Mouse (Mus musculus) R1 (cell line): ENCODE results near the gene Ttc7.
A peak's percentile ranks its signal among the peaks of the same experiment; 100 is the strongest.

Experiments
- DNase-seq: peaks from one replicate; pipeline ENCODE4 v3.0.0-alpha.2; 2018; ENCODE audit warnings: low read depth, low spot score

Gene Ttc7

DNA sequence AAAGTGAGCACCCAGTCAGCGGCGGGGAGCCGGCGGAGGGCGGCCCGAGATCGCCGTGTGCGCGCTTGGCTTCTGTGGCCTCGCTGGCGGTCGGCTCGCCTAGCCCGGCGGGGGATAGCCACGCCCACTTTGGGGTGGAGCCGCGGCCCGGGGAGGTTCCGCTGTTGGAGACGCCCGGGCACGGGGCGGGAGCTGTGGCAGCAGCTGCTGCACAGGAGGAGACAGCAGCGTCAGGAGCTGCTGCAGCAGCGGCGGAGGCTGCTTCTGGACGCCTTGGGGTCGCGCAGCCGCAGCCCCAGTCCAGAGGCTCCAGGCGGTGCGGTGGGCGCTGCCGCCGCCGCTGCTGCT lies at the start of gene Ttc7:
TSS of gene Ttc7 (plus strand) at position 181 of the 348 bp plus-strand sequence.
- DNase-seq, result peak; percentile 92

DNA sequence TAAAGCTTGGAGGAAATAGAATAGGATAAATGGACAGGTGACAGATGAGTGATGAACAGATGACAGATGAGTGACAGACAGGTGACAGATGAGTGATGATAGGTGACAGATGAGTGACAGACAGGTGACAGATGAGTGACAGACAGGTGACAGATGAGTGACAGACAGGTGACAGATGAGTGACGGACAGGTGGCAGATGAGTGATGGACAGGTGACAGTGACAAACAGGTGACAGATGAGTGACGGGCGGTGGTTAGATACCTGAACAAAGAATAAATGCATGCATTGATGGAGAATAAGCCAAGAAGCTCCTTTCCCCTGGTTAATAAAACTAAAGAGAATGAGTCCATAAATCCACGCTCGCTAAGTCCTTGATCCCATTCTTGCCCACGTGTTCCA lies 47.7 kb upstream of the Ttc7 start:
- DNase-seq, result no peak

DNA sequence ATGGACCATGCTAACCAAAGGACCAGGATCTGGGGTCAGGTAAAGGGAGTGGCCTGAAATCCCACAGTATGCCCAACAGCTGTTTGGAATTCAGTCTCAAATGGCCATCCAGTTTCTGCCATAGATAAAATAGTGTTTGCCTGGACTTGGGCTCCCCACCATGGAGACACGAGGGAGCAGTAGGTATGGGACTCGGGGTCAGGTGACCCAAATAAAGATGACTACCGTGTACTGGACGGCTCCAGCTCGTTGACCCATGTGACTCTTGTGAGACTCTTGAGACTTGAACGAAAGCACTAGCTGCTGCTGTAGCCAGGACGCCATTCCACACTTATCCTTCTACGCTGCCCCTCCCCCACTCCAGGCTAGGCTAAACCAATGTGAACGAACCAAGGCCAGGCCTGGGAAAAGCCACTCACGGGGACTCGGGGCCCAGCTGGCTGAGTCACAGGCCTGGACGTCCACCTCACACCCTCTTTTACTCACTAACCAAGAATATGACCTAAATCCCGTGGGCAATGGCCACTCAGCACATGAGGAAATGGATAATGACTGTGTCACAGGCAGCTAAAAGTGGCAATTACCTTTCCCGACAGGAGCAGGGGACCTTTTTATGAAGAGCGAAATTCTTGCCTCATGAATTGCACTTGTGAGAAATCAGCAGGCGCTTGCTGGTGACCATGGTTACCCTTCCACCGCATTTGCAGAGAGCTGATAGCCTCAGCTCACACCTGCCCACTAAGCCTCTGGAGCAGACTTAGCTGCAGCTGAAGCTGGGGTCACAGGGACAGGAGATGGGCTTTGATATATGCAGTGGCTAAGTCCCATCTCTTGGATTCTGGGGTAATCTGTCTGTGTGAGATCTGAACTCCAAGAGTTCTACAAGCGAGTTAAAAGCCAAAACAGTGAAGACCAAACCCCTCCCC lies 45.7 kb upstream of the Ttc7 start:
- DNase-seq, result no peak

DNA sequence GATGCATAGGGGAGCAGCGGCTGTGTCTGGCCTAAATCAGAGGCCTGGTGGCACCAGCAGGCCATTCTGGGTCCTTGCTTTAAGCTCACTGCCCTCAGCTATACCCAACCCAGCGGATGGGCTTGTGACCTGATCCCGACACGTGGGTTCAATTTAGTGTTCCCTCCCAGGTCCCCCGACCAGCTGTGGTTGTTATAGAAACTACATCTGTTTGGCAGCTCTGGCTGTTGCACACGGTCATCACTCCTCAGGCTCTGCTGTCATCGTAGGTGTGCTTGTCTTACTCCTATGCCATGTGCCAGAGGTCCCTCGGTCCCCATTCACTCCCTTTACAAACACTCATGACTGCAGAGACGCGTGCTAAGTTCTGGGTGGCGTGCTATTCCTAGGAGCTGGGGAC lies 44.9 kb upstream of the Ttc7 start:
- no peak for DNase-seq

DNA sequence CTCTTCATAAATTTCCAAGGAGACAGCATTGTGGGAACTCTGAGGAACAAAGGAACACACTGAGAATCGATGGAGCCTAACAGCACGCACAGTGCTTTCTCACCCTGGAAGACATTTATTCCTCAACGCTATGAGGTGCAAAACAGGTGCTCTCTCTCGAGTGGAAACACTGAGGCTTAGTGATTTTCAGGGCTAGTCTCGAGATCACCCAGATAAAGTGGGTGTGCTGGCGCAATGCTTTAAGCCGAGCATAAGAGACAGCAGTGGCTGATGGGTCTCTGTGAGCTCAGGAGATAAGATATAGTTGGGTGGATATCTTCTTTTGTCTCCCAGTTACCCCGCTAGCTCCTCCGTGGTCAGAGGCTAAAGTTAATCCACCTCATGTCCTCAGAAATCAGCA lies 36.6 kb upstream of the Ttc7 start:
- DNase-seq, result no peak

DNA sequence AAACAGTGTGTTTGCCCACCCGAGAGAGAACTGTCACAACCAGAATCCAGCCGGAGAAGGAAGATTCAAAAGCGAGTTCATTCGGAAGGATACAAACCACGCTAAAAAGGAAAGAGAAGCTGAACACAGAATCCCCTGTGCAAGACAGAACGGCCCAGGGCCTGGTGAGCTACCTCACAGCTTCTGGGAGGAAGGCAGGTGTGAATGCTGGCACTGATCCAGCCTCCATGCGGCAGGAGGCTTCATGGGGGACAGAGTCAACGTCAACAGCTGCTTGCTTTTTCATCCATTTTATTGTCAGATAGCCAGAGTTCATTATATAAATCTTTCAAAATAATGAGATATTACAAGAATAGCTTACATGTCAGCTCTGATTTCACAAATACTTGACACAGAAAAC lies 28.3 kb upstream of the Ttc7 start:
- DNase-seq, result no peak

DNA sequence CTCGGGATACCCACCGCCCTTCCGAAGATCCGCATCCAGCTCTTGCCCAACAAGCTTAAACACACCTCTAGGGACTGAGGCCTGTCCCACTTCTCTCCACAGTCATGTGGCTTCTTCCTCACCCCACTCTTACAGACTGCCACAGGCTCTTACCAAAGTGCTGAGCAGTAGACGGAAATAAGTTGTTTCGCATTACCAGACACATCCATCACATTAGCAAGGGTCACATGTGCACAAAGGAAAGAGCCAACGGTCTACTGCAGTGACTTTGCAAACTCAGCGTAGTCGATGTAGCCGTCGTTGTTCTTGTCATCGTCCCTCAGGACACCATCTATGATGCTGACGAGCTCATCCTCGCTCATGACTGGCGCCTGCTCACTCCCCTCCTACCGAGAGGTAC lies 27.0 kb upstream of the Ttc7 start:
- DNase-seq, result no peak

DNA sequence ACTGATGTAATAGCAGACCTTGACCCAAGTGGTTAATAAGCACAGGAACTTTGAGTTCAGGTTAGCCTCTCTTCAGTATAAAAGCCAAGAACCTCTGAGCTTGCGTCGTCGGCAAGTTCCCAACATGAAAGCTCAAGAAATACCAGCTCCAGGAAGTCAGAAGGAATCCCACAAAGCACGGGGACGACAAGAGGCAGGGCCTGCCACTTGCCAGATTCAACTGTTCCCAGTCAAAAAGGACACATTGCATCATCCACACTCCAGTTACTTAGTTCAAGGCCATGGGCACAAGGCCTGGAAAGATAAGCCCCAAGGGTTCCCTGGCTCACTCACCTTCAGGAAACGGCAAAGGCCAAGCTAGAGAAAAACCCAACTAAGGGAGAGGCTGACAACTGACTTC lies 19.3 kb upstream of the Ttc7 start:
- no peak for DNase-seq

DNA sequence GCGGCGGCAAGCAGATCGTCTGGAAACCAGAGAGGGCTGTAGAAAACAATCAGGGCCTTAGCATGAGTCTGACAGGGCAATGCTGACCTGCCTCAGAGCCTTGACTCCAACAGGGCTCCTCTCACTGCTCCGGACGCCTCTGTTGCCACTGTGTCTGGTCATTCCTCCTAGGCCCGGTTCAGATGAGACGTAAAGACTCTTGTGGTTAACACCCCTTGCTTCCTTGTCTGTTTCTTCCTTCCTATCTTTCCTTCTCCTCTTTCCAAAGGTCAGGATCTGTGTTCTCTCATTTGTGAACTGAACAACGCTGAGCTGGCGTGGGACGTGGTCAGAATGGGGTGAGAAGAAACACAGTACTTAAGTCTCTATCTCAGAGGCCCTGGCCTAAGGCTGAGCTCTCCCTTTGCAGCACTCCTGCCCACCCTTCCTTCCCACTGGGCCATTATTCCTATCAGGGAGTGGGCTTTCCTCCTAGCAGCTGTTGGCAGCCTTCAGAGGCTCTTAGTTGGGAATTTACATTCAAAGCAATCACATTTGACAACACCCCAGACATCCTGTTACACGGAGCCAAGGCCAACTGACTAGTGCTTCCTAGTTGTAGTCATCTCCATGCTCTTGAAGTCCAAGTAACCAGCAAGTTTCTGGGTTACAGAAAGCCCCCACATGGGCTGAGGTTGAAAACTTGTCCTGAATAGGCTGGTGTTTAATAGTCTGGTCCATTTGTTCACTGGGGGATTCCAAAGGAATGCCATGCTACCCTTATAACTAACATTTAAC lies 18.4 kb upstream of the Ttc7 start:
- no peak for DNase-seq

DNA sequence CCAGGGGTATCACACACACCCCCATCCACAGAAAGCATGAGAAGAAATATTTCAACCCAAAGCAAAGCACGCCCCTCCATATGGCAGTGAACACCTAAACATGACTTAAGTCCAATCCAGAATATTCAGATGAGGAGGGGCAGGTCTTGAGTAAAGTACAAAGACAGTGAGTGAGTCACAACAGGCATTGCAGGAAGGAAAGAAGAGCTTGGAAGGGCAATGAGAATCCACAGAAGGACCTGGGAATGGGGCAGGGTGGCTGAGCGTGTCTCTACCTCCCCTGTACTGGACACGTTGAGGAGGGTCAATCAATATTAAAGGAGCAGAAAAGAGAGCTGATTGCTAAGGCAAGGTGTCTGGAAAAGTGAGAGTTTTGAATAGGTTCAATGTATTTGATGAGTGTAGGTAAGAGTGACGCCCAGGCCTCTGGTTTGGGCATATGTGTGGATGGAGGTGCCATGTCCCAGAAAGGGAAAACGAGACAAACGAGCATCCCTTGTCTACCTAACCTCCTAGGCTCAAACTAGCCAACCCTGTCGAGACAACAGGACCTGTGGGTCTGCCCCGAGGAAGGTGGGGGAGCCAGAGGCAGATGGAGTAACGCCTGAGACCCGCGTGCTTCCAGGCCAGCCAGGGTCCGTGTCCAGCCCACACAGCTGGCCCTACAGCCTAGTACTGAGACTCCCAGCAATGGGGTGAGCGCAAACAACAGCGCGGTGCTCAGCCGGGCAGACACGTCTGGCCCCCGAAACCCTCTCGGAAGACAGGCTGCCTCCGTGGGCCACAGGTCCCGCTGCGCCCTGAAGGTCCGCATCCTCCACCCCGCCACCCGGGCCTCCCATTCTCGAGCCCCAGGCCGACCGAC lies 17.5 kb upstream of the Ttc7 start:
- DNase-seq, result no peak

DNA sequence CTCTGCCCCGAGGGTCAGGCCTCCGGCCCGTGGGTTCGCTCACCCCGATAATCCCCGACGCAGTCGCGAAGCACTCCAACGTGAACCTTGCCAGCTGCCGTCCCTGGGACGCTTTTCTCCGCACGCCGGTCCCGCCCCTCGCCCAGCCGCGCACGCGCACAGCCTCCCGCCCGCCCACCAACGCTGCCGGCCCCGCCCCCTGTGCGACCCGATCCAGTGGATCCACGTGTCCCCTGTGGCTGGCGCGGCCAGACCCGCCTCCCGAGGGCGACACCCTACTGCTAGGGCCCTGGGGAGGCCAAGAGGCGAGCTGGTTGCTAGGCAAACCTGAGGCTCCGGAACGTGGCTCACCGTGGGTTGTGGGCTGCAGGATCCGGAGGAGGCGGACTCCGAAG lies 16.9 kb upstream of the Ttc7 start, which contains the start of gene Mcfd2:
TSS of gene Mcfd2 (minus strand) at position 144 of the 395 bp plus-strand sequence.
- peak; percentile 91 for DNase-seq

DNA sequence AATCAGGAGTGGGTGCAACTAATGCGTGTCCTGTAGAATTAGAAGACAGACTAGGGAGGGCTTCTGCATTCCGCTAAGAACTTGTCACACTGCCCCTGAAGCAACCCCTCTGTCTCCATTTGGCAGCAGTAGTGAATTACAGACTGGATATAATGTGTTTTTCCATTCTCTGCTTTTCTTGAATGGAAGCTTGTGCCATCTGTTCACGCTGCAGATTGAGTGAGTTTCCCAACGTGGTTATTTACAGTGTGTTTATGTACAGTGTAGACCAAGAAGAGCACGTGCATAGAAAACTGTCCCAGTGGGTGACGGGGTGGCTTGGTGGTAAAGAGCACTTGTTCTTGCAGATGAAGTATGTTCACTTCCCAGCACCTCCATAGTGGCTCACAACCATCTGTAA lies 13.2 kb upstream of the Ttc7 start:
- DNase-seq, result no peak

DNA sequence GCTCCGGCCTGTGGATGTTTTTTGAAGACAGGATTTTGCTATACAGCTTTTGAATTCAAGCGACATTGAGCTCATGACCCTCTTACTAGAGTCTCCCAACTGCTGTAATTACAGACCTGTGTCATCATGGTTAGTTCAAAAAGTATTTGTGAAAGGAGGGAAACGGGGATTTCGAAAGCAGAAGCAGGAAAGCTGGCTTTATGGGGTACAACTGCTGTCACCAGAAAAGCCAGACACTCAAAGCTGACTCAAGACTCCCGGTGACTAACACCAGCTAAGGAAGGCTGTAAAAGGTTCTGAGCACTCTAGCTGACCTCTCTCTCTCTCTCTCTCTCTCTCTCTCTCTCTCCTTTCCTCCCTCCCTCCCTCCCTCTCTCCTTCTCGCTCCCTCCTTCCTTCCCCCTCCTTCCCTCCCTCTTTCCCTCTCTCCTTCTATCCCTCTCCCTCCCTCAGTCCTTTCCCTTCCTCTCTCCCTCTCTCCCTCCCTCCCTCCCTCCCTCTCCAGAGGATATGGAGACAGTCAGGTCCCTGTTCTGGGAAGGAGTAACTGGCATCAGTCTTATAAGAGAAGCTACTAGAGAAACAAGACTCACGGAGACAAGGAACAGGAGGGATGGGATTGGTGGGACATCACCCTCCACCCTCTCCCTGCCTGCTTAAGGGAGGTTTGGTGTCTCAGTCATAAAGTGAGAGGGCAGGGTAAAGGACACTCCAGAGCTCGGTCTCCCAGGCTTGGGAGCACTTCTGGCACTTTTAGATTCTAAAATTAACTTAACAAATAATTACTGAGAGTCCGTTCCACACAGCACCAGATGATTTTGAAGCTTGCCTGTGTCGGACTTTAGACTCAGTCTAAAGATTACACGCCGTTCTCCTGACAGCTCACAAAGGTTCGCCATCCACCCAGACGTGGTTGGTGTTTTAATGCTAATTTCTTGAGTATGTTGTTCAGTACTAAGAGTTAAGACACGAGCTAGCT lies 7.0 kb upstream of the Ttc7 start:
- DNase-seq, result no peak

DNA sequence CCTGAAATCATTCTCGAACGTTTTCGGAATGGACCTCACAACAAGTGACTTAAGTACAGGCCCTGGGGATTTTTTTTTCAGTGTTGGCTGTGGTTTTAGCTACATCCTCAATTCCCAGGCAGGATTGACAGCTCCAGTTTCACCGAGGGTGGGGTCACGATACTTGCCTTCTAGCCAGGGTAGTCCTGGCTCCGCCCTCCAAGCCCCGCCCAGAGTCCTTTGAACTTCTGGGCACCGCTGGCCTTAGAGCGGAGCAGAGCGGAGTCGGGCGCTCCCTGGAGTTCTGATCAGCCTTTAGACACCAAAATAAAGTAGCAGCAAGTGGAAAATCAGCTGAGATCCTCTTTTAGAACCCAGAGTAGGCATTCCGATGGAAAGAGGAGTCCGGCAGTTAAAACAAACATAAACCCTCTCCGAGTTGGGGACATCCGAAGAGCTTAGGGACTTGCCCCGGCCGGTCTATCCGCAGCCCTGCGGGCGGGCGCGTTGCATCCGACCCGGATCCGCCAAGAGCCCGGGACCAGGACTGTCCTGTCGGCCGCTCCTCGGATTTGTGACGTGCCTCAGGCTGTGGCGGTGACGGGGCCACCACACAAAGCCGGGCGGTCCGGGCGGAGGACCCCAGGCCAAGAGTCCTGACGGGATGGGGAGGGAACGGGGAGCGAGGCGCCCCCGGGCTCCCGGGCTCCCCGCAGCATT lies 530 bp upstream of the Ttc7 start:
- peak; percentile 93 for DNase-seq

DNA sequence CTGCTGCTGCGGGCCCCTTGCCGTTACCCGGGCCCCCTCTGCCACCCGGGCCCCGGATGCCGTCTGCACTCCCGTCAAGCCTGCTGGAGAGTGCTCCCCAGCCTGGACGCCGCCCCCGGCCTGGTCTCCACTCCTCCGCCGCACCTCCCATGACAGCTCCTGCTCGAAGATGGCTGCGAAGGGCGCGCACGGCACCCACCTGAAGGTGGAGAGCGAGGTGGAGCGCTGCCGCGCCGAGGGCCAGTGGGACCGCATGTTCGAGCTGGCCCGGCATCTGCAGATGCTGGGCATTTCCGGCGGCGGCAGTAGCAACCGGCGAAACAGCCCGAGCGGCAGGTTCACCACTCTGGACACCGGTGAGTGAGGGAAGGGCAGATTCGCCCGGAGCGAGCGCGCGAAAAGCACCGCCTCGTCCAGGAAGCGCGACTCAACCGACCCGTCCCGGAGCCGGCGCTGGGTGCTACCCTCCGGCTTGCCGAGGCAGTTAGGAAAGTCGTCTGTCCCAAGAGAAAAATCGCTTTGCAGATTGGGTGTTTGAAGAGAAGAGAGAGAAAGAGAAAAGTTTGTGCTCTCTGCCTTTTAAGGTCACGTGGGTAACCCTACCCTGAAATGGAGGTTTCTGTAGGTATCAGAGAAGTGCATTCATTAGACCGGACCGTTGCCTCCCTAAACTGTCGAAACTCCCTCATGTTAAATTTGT lies 519 bp downstream of the Ttc7 start:
- peak; percentile 81 for DNase-seq

DNA sequence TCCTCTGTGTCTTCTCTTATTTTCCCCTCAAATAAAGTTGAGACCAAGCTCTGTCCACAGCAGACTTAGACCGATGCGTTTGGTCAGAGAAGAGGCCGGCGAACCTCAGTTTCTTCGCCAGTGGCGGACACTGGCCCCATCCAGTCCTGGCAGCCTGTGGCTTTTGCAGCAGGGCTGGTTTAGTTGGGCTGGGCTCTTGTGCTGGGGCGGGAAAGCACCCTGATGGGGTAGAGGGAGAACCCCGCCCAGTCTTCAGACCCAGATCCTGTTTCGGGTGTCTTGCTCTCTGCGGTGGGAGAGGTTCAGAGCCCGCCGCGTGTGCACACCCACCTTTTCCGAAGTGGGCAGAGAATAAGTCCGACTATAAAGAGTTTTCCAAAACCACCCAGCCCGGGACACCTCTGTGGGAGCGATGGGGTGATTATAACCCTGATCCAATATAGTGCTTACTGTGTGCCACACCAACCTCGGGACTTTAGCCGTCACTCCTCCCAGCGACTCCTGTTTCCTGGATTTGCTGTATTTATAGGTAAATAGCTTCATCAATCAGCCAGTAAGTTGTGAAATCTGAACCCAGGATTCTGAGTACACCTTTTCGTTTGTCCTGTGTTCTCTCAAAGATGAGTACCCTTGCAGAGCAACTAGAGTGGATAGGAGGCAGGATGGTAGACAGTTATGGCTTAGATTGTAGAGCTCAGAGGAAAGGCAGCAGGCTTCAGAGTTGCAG lies 1.2 kb downstream of the Ttc7 start:
- peak; percentile 47 for DNase-seq

DNA sequence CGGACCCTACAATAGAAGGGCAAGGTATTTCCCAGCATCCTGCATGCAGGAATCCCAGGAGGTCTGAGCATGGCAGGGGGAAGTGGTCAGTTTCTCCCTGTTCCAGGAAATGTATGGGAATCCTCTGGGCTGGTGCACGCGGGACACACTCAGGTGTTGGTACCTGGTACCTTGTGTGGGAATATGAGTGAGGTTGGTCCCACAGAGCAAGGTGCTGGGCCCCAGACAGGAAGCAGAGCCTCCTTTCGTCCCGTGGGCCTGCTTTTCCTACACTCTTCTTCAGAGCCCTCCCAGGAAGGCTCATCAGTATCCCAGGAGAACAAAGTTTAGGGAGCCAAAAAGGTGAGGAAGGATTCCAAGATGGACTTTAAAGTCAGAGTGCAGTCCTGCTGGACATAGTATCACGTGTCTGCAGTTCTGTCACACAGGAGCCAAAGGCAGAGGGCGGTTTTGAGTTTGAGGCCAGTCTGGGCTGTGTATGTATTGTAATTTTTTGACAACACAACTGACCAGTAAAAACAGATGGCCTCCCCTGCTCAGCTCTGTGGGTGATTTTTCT lies 1.9 kb downstream of the Ttc7 start:
- no peak for DNase-seq

DNA sequence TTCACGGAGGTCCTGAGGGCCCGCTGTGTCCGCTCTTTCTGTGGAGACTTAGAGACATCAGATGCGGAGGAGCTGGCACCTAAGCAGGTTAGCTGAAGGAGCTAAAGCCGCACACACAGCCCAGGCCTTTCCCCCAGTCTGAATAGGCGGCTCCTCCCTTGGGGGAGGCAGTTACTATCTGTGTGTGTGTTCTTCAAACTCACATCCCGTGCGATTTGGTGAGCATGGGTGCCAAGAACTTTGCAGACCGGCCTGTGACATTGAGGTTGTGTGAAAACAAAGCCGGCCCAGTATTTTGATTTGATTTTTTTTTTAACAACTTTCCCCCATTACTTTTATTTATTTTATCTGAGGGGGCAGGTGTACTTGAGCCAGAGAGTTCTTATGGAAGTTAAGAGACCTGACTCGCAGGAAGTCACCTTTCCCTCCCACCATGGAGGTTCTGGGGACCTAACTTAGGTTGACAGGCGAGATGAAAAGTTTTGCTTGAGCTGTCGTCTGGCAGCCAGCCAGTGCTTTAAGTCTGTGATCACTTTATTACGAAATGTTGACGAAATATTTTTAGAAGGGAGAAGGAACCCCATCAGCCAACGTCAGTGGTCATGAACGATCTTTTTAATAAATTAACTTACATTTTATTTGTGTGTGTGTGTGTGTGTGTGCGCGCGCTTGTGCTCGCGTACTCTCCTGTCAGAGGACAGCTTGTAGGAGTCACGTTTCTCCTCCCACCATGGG lies 3.2 kb downstream of the Ttc7 start:
- DNase-seq, result peak; percentile 23
